Mouse (Mus musculus) heart, postnatal 14 days (tissue): ENCODE measurements around the gene Rnaseh2c. TPM values are rescaled to one million over a fixed set of nuclear protein-coding genes. Genes with fewer than 3 reads are reported as not detected.

Source experiments
- DNase-seq, 2 experiments: peaks; one replicate each; pipeline ENCODE4 v3.0.0; 2021 to 2022
- intact Hi-C: fragments of 180-260 bp; cut with DNase I; formaldehyde crosslinking; loops from one replicate; pipeline ENCODE4 v1.15.1; 2025
- total RNA-seq, 2 experiments: library from RNA; stranded (reverse); gene quantifications; 2 replicates each; pipeline ENCODE4 v1.2.3; 2021

Rnaseh2c gene
- total RNA-seq, 2 experiments from 2014 or later = 50.8 to 51.8 TPM

DNA sequence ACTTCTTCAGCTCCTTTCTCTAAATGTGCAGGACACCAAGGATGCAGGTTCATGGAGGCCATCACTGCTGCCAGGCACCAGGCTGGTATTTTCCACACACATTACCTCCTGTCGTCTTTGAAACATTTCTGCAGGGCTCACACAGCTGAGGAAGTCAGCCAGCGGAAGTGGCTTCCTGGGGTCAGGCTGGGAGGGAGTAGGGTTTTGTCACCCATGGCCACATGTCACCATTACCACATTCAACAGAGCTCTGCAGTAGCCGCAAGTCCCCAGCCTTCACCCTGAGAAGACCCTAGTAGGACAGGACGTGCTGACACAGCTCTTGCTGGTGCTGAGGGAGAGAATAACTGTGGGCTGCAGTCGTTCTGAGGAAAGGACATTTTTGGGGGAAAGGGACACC is 29.8 kb upstream of the Rnaseh2c start:
- no peak for DNase-seq

DNA sequence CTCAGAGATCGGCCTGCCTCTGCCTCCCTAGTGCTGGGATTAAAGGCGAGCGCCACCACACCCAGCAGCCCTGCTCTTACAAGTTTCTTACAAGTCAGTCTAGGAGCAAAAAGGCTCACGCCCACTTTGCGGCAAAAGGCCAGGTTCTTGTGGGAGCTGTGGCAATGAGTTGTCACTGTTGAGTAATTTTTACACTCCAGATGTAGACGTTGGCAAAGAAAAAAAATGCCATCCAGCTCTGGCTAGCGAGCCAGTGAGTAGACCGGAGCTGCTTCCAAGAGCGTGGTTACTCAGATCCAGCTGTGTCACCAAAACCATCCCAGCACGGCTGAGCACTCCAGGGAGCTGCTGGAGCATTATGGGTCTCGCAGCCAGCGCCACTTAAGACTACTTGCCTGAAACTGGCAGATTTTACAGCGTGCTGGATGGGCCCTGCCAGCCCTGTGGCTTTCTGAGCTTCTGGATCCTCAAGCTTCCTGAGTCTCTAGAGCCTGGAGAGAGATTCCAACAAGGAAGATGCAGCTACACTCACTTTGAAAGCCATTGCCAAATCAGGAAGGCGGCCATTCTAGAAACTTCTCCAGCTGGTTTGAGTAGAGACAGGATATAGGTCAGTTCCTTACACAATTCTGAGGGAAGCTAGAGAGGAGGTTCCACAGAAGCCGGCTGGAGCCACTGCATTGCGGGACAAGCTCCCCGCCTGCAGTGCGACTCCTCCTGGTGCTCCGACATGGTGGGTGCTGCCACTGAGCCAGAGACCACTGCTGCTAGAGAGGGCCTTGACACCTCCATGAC is 29.1 kb upstream of the Rnaseh2c start:
- intact Hi-C loops = no loop called here
- peak in 1 of 2 experiments; percentile 16 for DNase-seq

More for the DNA sequence above, 29.8 kb upstream of the Rnaseh2c start:
- intact Hi-C loops = no loop called here

GRCm38 (mm10) chr19:5575336-5575735 is 26.3 kb upstream of the Rnaseh2c start:
- no peak for DNase-seq
- intact Hi-C loops = no loop called here

GRCm38 (mm10) chr19:5579971-5580370 is 21.7 kb upstream of the Rnaseh2c start:
- no peak for DNase-seq
- intact Hi-C loops = no loop called here

- no peak for DNase-seq
- intact Hi-C loops = no loop called here
These were observed 20.9 kb upstream of the Rnaseh2c start for GRCm38 (mm10) chr19:5580776-5581175.

DNA sequence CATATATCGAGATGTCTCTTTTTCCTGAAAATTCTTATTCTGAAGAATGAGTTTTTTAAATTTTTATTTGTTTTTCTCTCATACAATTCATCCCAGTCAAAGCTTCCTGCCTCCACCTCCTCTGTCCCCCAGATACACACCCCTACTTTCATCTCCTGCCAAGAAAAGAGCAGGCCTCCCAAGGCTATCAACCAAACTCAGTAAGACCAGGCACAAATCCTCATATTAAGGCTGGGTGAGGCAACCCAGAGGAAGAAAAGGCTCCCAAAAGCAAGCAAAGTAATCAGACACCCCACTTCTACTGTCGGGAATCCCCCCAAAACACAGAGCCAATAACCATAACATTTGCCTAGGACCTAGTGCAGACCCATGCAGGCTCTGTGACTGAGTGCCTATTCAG is 19.7 kb upstream of the Rnaseh2c start:
- DNase-seq = no peak
- intact Hi-C loops = no loop called here

DNA sequence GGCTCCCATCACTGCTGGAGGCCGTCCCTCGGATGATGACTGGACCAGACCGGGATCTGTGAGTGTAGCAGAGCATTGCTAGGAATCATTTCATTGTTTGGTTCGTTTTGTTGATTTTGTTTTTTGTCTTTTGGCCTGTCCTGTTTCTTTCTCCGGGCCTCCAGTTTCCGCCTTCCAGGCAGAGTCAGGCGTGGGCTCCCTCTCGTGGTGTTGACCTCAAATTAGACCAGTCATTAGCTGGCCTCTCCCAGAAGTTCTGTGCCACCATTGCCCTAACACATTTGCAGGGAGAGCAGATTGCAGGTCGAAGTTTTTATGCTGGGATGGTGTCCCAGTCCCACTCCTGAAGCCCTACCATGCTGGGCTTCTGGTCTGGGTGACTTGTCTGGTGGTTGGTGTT is 12.5 kb upstream of the Rnaseh2c start:
- DNase-seq = no peak
- intact Hi-C loops = no loop called here

DNA sequence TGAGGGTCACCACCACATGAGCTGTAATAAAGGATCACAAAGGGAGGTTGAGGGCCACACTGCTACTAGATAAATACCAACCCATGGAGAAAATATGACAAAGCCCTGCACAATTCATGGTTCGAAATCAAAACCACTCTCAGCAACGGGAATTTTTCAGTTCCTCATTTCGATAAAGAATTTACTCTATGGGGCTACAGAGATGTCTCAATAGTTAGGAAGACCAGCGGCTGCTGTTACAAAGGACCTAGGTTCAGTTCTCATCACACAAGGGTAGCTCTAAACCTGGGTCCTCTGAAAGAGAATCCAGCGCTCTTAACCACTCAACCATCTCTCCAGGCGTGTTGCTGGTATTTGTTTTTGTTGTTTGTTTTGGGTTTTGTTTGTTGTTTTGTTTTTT is 9.8 kb upstream of the Rnaseh2c start:
- intact Hi-C loops = no loop called here
- no peak for DNase-seq

DNA sequence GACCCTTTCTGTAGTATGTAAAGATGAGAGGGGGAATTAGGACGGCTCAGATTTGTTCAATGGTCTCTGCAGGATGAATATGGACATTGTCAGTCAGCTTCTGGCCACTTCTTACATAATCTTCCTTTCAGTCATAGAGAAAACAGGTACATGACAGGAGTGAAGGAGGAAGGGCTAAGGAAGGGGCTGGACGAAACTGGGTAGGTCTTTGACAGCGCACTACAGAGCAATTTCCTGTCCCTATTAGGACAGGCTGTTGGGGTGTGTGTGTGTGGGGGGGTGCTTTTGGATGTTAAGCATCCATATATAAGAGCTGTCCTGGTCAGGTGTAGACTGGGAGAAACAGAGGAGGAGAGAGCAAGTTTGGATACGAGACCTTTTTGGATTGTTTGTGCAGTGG is 2.4 kb upstream of the Rnaseh2c start:
- intact Hi-C loops = no loop called here
- no peak for DNase-seq

DNA sequence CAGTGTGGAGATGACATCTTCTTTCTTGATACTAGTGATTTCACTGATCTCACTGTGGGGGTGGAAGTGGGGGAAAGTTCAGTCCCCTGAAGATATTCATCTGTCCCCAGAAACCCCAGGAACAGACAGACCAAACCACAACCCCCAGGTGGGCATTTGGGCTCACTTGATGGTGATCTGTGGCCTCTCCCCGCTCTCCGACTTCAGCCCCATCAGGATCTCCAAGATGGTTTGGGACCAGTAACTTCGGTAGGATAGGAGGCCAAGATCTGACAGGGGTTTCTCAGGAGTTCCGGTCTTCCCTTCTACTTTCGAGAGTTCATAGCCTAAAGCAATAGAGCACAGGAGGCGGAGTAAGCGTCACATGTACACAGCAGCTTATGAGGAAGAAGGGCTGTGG is 2.0 kb downstream of the Rnaseh2c start:
- DNase-seq = no peak
- intact Hi-C loops = no loop called here

DNA sequence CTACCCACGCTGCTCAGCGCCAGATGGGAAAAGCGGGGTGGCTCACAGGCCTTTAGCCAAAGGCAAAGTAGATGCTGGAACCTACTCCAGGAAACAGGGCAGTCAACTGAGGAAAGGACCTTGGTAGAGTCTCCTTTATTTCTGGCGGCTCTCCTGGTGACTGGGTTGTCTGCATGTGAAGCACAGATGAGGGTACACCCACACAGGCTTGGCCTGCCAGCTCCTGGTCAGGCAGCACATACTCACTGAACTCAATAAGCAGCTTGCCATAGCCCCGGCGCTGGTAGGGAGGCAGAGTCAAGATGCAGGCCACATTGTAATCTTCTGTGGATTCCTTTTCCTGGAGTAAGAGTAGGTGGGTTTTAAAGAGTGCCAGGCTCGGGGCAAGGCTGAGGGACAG is 3.5 kb downstream of the Rnaseh2c start:
- DNase-seq = no peak
- intact Hi-C loops = no loop called here

DNA sequence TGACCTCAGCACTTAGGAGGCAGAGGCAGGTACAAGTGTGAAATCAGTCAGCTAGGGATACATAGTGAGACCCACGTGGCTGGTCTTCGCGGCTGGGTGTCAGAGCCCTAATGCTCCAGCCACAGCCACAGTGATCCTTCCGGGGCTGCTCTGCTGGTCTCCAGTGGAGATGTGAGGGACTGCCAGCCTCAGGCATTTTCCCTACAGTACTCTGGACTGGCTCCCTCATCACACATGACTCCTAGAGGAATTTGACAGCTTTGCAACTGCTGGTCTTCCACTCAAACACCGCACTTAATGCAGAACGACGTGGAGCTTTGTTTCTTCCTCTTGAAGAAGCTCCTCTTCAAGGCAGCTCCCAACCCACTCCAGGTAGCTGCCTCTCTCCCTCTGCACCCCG is 4.5 kb downstream of the Rnaseh2c start:
- intact Hi-C loops = no loop called here
- no peak for DNase-seq

DNA sequence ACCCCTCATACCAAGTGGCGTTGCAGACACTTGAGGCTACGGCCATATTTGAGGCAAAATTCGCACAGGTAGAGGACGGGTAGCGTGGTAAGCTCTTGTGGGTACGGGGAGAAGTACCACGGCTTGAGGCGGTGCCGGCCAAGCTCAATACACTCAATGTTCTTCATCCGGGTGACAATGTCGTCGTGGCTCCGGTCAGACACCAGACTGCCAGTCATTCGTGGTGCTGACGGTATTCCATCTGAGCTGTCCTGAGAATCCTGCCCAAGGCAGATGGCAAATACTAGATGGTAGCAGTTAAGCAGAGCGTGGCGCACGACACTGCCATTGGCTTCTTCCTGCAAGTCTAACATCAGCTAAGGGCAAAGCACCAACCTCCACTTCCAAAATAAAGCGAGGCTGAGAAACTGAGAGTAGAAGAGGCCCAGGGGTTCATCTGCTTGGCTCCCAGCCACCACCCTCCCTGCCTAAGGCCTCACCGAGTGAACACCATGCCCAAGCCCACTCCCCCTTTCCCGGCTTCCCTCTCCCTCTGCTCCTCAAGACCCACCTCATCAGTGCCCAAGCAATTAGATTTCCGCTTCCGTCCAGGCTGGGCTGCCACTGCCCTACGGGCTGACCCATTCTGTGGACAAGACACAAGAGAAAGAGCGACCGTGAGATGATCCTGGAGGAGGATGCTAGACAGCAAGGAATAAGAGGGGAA is 6.2 kb downstream of the Rnaseh2c start:
- intact Hi-C loops = no loop called here
- DNase-seq = no peak

- intact Hi-C loops = no loop called here
- no peak for DNase-seq
These were observed 7.0 kb downstream of the Rnaseh2c start for GRCm38 (mm10) chr19:5608707-5609106.

DNA sequence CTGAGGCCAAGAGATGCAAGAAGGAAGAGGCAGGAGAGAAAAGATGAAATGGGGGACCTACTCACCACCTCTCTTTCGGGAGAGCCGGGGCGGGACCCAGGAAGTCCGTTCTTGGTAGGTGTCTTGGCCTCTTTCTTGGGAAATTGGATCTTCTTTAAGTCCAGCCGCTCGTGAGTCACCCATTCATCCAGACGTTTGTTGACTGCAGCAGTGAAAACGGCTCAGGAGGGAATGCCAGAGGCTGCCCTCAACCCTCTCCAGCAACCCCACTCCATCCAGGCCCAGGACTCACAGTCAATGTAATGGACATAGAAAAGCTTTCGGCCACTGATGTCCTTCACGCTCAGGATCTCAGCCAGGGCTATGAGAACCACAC is 7.5 kb downstream of the Rnaseh2c start:
- intact Hi-C loops = no loop called here
- no peak for DNase-seq

- DNase-seq = peak; percentile 89 to 93
- intact Hi-C loops = no loop called here
These were observed 8.1 kb downstream of the Rnaseh2c start, which contains the start of gene Kat5 for GRCm38 (mm10) chr19:5609547-5610404. TSS of gene Kat5 (minus strand) at chr19:5610237.

DNA sequence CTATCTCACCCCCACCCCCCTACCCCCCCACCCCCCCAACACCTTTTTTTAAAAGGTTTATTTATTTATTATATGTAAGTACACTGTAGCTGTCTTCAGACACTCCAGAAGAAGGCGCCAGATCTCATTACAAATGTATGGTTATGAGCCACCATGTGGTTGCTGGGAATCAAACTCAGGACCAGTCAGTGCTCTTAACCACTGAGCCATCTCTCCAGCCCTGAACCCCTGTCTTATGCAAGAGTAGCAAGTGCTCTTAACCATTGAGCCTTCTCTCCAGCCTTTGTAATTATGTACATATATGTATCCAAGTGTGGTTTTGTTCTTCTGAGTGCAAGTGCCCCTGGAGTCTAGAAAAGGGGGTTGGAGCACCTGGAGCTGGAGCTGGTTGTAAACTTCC is 10.3 kb downstream of the Rnaseh2c start:
- no peak for DNase-seq
- intact Hi-C loops = loop anchor here (2.0 kb wide), 1 partner anchor 23 kb away; no protein-coding TSS in a partner anchor

DNA sequence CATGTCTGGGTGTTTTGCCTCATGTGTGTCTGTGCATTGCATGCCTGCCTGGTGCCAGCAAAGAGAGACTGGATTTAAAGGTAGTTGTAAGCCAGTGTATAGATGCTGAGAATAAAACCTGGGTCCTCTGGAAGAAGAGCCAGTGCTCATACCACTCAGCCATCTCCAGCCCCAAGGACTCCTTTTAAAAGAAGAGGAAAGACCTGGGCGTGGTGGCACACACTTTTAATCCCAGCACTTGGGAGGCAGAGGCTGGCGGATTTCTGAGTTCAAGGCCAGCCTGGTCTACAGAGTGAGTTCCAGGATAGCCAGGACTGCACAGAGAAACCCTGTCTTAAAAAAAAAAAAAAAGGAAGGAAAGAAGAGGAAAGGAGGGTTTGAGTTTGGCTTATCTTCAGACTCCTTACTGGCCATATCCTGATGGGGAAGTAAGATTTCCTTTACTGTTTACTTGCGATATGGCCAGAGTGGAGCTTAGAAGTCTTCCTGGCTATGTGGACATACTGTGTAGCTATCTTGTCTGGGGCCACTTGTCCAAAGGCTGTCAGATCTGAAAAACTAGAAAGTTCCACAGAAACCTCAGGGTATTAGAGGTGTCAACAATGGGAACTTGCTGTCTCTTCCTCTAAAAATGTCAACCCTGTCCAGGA is 11.2 kb downstream of the Rnaseh2c start:
- intact Hi-C loops = loop anchor here (2.0 kb wide), 1 partner anchor 22 kb away; no protein-coding TSS in a partner anchor
- no peak for DNase-seq

- DNase-seq = no peak
- intact Hi-C loops = no loop called here
These were observed 13.3 kb downstream of the Rnaseh2c start for GRCm38 (mm10) chr19:5614953-5615352.

DNA sequence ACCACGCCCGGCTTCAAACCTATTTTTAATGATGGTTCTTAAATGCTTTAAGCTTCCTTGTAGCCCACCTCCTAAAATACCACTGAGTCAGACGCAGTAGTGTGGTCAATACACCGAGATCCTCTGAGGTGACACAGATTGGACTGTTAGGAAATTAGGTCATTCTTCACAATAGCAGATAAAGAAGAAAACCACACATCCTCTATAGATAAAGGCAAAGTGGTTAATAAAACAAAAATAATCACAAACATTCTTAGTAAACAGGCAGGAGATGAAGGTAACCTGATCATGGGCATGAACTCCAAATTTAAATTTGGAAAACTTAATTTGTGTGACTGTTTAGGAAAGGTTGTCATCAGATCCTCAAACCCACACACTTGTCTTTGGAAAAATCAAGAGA is 18.3 kb downstream of the Rnaseh2c start:
- no peak for DNase-seq
- intact Hi-C loops = no loop called here

DNA sequence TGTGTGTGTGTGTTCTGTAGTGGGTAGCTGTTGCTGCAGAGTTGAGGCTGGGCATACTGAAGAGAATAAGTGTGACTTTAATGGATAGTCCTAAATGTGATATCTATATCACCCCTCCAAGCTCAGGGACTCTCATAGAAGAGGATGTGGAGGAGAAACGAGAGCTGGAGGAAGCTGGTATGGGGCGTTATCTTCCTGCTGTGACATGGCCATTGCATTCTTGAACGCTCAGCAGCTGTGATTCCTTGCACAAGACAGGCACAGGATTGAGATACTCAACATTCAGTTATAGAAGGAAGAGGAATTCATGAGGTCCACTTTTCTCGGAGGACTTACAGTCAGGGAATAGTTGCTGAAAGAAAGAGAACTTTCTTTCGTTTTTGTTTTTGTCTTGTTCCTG is 20.2 kb downstream of the Rnaseh2c start:
- intact Hi-C loops = no loop called here
- no peak for DNase-seq
